Mouse (Mus musculus) R1 (cell line): ENCODE measurements around the gene Slc5a4a.

ENCODE experiments used
- DNase-seq: peaks from one replicate; pipeline ENCODE4 v3.0.0-alpha.2; 2018; ENCODE audit warnings: low read depth, low spot score

The Slc5a4a gene

DNA sequence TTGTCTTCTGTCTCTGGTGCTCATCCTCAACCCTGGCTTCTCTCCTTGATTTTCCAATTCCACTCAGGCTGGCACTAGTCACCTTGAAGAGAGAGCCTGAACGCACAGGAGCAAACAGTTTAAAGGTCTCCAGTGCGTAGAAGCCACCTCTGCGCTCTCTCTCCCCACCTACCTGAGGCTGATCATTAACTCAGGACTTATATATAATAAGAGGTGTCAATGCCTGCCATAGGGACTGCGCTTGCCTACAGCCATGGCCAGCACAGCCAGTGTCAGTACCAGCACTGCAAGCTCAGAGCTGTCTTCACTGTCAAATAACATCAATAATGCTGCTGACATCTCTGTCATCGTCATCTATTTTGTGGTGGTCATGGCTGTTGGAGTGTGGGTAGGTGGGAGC is at the start of gene Slc5a4a:
Gene Slc5a4a (plus strand): TSS at position 174 of the 400 bp plus-strand sequence.
- DNase-seq, result no peak

DNA sequence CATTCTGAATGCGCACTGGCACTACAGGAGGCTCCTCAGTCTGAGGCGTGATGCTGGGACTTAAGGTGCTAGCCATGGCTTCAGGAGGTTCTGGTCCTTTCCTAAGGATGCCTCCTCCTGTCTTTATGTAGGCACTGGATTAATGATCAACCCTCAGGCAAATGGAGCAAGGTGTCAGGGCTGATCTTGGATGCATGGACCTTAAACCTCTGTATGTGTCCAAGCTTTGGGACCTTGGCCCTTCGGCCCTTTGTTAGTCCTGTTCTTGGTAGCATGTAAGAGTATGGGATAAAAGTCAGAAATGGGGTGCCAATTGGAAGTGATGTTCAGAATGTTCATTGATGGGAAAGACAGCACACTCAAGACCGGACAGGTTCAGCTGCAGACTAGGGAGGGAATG is 36.4 kb upstream of the Slc5a4a start, which contains the start of gene Slc5a4b:
Gene Slc5a4b (minus strand): TSS at position 101 of the 400 bp plus-strand sequence.
- no peak for DNase-seq

- peak; percentile 82 for DNase-seq
Measured at GRCm38 (mm10) chr10:76117966-76118365, 29.3 kb upstream of the Slc5a4a start.

DNA sequence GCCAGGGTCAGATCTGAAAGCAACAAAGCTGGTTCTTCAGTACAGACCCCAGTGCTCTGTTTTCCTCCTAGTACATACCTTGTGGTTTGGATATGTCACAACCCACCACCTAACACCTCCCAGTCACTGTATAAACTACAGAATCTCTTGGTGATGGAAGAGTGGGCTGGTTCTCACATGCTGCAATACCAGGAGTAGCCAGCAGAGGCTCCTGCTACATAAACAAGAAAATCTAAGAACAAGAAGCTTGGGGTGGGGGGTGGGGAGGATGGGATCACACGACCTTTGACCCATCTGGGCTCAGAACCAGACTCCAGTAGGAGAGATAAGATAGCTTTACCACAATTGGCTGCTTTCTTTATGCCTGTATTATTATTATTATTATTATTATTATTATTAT is 28.5 kb upstream of the Slc5a4a start:
- DNase-seq, result peak; percentile 84

DNA sequence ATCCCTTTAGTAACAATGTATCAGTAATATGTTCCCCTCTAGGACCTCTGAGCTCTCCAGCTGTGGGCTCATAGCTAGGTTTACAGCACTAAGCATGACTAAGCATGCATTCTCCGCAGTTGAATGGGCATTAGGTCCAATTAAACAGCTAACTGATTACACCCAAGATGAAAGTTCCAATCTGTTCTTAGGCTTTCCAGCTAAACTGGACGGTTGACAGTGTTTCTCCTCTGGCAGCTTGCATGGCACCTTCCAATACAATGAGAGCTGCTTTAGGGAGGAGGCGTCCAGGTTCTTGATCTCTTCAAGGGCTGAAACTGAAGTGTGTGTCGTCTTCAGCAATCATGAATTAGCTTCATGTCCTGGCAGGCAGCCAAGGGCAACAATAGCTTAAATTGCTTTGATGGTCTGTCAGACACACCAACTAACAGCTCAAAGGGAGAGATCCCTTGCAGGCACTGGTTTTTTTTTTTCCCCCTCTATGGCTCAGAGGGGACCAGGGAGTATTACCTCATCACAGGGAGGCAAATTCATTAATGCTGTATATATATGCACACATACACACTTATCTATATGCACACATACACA is 27.0 kb upstream of the Slc5a4a start:
- DNase-seq, result no peak

DNA sequence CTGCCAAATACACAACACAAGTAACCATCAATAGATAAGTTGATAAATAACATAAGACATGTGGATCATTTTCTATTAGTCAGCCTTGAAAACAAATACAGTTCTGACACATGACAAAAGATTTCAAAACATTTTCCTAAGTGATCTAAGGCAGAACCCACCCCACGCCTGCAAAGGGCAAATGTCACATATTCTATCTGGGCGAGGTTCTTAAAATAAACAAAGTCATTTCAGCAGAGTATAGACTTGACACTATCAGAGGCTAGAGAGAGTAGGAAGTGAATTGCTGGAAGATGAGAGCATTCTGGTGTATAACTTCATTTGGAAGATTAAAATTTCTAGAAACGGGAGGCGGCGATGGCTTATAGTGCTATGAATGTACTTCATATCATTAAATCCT is 25.8 kb upstream of the Slc5a4a start:
- DNase-seq, result no peak

- DNase-seq, result peak; percentile 44
Measured at GRCm38 (mm10) chr10:76132506-76132905, 14.7 kb upstream of the Slc5a4a start.

GRCm38 (mm10) chr10:76136318-76136717 is 10.9 kb upstream of the Slc5a4a start:
- peak; percentile 8 for DNase-seq

GRCm38 (mm10) chr10:76146846-76147245 is 405 bp upstream of the Slc5a4a start:
- DNase-seq, result peak; percentile 21

- DNase-seq, result no peak
Measured at GRCm38 (mm10) chr10:76155911-76156310, 8.7 kb downstream of the Slc5a4a start.

DNA sequence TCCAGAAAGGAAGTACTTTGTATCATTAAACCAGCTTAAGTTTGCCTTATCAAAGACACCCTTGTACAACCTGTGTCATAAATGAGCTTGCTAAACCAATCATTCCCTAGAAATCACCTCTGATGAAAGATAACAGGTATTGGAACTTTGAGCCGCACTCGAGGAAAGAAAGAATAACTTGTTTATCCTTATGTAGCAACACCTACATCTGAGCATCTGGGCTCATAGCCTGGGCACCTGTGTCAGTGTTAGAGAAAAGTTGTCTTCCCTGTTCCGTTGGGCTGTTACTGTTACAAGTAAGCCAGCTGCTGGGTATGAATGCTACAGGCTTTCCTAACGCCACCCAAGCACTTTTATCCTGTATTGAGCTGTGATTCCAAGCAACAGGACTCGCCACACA is 10.3 kb downstream of the Slc5a4a start:
- DNase-seq, result no peak

DNA sequence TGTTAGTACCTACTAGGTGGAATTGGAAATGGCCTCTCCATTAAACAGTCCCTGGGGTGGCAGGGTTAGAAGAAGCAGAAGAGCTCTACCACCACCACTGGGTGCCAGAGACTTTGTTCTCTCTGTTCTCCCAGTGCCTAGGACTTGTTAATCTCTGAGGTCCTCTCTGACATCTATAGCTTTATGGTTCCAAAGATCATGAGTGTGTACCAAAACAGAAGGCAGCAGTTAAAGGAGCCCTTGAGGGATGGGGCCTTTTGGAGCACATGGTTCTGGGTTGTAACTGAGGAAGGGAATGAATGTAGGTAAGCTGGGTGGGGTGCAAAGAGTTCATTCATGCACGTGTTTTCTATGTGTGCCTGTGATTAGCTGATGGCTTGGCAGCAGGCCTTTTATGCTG is 10.8 kb downstream of the Slc5a4a start:
- no peak for DNase-seq

GRCm38 (mm10) chr10:76174899-76175298 is 27.6 kb downstream of the Slc5a4a start:
- DNase-seq, result no peak

GRCm38 (mm10) chr10:76185216-76185615 is 38.0 kb downstream of the Slc5a4a start:
- DNase-seq, result peak; percentile 84

- DNase-seq, result no peak
Measured at GRCm38 (mm10) chr10:76188010-76188409, 40.8 kb downstream of the Slc5a4a start.

DNA sequence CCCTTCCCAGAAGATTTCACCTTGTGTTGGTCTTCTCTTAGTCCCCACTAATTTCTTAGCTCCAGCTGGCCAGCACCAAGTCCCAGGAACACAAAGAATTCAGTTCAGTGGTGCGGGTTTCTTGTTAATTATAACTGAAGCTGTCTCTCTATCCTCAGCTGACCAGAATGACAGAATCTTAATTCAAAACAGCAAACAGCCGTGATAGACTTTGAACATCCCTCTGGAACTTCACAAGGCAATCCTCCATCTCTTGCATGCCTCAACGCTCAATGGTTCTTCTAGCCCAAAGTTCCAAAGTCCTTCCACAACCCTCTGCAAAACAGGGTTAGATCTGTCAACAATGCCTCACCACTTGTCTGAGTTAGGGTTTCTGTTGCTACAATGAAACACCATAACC is 54.2 kb downstream of the Slc5a4a start:
- no peak for DNase-seq

DNA sequence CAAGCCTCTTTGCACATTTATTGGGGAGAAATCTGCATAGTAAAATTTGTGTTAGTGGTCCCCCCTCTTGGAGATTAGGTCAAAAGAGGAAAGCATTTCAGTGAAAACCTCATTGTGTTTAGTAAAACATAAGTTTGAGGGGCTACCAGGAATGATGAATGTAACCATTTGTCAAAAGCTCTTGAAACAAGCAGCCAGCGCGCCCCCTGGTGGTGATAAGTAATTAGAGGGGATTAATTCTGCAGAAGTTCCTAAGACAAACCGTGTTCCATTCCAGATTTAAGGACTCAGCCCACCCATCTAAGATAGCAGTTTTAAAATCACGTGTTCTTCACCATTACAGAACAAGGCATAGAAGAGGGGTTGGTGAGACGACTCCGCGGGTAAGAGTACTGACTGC is 54.7 kb downstream of the Slc5a4a start:
- DNase-seq, result peak; percentile 86

DNA sequence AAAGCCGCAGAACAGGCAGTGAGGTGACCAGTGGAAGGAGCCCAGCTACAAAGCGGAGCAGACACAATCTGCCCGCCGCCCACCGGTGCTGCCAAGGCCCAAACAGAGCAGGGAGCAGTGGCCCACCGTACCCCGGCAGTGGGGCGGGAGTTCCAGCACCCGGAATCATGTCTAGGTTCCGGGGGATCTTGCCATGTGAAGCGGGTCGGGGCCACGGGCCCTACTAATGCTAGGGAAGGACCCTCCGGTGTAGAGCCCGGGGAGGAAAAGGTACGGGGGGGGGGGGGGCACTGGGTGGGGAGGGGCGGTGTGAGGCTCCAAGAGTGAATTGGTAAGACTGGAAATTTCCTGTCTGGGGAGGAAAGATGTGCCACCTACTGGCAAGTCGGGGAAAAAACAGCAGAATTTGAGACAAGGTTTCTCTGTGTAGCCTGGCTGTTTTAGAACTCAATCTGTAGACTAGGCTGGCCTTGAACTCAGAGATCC is 56.6 kb downstream of the Slc5a4a start:
- DNase-seq, result peak; percentile 70

DNA sequence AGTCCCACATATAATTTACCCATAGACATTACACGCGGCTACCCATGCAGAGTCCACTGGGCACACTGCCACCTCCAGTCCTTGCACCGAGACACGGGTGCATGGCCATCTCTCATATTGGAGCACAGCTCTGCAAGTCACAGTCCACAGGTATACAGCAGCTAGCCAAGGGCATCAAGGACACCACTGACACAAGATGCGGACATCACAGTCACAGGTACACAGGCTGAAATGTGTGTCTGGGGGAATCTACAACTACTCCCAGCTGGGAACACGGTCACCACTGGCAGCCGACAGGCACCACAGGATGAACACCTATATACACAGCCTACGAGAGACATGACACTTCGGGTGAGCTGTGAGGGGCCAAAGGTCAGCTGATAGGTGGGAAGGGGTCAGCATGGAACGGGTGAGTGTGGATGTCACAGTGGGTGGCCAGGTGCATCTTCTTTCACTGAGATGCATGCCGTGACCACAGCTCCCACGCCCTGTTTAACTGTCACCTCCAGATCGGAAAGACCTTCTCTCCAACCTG is 60.1 kb downstream of the Slc5a4a start:
- DNase-seq, result no peak

- no peak for DNase-seq
Measured at GRCm38 (mm10) chr10:76209241-76209640, 62.0 kb downstream of the Slc5a4a start.

GRCm38 (mm10) chr10:76210806-76211205 is 63.6 kb downstream of the Slc5a4a start:
- DNase-seq, result no peak

DNA sequence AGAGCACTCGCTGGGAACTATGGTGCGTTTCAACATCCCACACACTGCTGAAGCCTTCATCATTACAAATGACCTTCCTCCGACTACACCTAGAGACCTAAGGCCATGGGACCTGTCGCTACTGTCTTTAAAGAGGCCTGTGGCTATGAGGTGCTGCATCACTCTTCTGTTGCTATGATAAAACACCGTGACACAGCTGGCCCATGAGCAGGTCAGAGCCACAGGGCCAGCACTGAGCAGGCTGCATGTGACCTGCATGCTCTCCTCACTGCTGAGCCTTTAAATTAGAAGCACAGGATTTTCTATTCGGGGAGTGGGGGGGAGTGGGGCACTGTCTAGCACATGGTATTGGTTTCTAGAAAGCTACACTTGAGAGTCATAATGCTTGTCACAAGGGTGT is 64.9 kb downstream of the Slc5a4a start:
- no peak for DNase-seq

DNA sequence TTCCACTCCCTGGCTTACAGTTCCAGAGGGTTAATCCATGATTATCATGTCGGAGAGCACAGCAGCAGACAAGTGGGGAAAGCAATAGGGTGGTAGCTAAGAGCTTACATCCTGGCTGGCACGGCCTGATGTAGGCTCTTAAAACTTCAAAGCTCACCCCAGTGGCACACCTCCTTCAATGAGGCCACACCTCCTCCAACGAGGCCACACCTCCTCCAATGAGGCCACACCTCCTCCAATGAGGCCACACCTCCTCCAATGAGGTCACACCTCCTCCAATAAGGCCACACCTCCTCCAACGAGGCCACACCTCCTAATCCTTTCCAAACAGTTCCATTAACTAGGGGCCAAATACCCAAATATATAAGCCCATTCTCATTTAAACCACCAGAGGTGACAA is 66.9 kb downstream of the Slc5a4a start:
- peak; percentile 9 for DNase-seq

GRCm38 (mm10) chr10:76217056-76217455 is 69.8 kb downstream of the Slc5a4a start:
- no peak for DNase-seq
